9 mouse cellular contexts compared by ENCODE assay signal in genomic region chr13:48971033-48971432, GRCm38 (mm10). TPM values are rescaled to one million over a fixed set of nuclear protein-coding genes. Genes with fewer than 3 reads are reported as not detected.
DNase-seq lines count a peak whose midpoint lies in the region; ATAC-seq and TF ChIP-seq lines count a peak whose summit lies in the region.
"Had no signal": no experiment of that assay in that cellular context is flagged by ENCODE, and none has a peak within 500 bp of the region (broad histone marks: within the 10 kb centered on the region; RNA-seq: fewer than 3 reads in every experiment).

No protein-coding gene starts in this region.

- no peak overlapping the region for H3K4me3 ChIP-seq in ES-Bruce4 (ENCODE audit: low read depth, low read length)
- H3K4me3 ChIP-seq in liver, embryonic 15.5 days (replicated peaks): no peak overlapping the region
- H3K4me3 ChIP-seq in forebrain, embryonic 13.5 days: no peak overlapping the region
- H3K4me3 ChIP-seq in hindbrain, embryonic 16.5 days (ENCODE audit: low read length): no peak overlapping the region
- H3K4me3 ChIP-seq: lung, embryonic 15.5 days had no signal

- H3K9me3 ChIP-seq in ES-Bruce4 (replicated peaks; ENCODE audit: control insufficient read depth, insufficient read depth, low read length, poor library complexity, severe bottlenecking): no peaks in the 10 kb centered on the region
- H3K9me3 ChIP-seq in liver, embryonic 15.5 days (replicated peaks): no peaks in the 10 kb centered on the region
- H3K9me3 ChIP-seq in forebrain, embryonic 13.5 days (replicated peaks): no peaks in the 10 kb centered on the region
- no peaks in the 10 kb centered on the region for H3K9me3 ChIP-seq in hindbrain, embryonic 16.5 days (ENCODE audit: control insufficient read depth, low read length)
- H3K9me3 ChIP-seq: lung, embryonic 15.5 days had no signal

- peak; percentile 54 for DNase-seq in 416B (ENCODE audit: low read depth)
- peak; percentile 90 for DNase-seq in kidney, adult 11 months
- no peak for DNase-seq in urinary bladder, postnatal 4 days (ENCODE audit: low spot score in 2 of 2)
- no peak for DNase-seq in heart, postnatal 25 days (ENCODE audit: low spot score)

- WGBS in liver, embryonic 15.5 days (ENCODE audit: insufficient replicate concordance): 39% methylated on average over 5 of the region's 5 CpGs
- WGBS in forebrain, embryonic 13.5 days: 69% methylated on average over 5 of the region's 5 CpGs
- WGBS in hindbrain, embryonic 16.5 days: 68% methylated on average over 5 of the region's 5 CpGs

- H3K36me3 ChIP-seq in ES-Bruce4 (ENCODE audit: control insufficient read depth, insufficient read depth, low read length, poor library complexity, severe bottlenecking): no peaks in the 10 kb centered on the region
- no peaks in the 10 kb centered on the region for H3K36me3 ChIP-seq in liver, embryonic 15.5 days (replicated peaks)
- H3K36me3 ChIP-seq in forebrain, embryonic 13.5 days (ENCODE audit: poor library complexity, severe bottlenecking): no peaks in the 10 kb centered on the region
- no peaks in the 10 kb centered on the region for H3K36me3 ChIP-seq in hindbrain, embryonic 16.5 days (ENCODE audit: control insufficient read depth, insufficient read depth, low read length)
- H3K36me3 ChIP-seq: lung, embryonic 15.5 days had no signal

- TF ChIP-seq CTCF in ES-Bruce4 (IDR thresholded peaks at IDR 0.05; ENCODE audit: low read depth, low read length): no peak

- 0 out of 2 replicates have a peak overlapping the region, but pooled peaks have one; percentile 36 for H3K4me2 ChIP-seq in liver, embryonic 15.5 days
- no peak overlapping the region for H3K4me2 ChIP-seq in forebrain, embryonic 13.5 days
- H3K4me2 ChIP-seq in hindbrain, embryonic 16.5 days (ENCODE audit: low read length): no peak overlapping the region
- H3K4me2 ChIP-seq: lung, embryonic 15.5 days had no signal

- ATAC-seq in liver, embryonic 15.5 days (ENCODE audit: insufficient read depth): no peak
- no peak for ATAC-seq in forebrain, embryonic 13.5 days
- ATAC-seq in hindbrain, embryonic 16.5 days: no peak

- intact Hi-C loops in heart, postnatal 25 days (cut with DNase I): no loop called here

- TF ChIP-seq EP300 in ES-Bruce4 (IDR thresholded peaks at IDR 0.05; ENCODE audit: insufficient read depth, low read depth, low read length): no peak

- H3K27me3 ChIP-seq in ES-Bruce4 (ENCODE audit: control insufficient read depth, insufficient read depth, low read length, poor library complexity, severe bottlenecking): no peaks in the 10 kb centered on the region
- no peaks in the 10 kb centered on the region for H3K27me3 ChIP-seq in liver, embryonic 15.5 days
- H3K27me3 ChIP-seq in forebrain, embryonic 13.5 days: no peaks in the 10 kb centered on the region
- H3K27me3 ChIP-seq in hindbrain, embryonic 16.5 days (replicated peaks; ENCODE audit: control insufficient read depth, insufficient read depth, low read length): no peaks in the 10 kb centered on the region
- H3K27me3 ChIP-seq: lung, embryonic 15.5 days had no signal

- H3K4me1 ChIP-seq in ES-Bruce4 (ENCODE audit: control insufficient read depth, insufficient read depth, low read length): no peaks in the 10 kb centered on the region
- H3K4me1 ChIP-seq in liver, embryonic 15.5 days (replicated peaks): peaks cover 39% of the 10 kb centered on the region
- H3K4me1 ChIP-seq in forebrain, embryonic 13.5 days: peaks cover 29% of the 10 kb centered on the region
- H3K4me1 ChIP-seq in hindbrain, embryonic 16.5 days (ENCODE audit: control insufficient read depth, insufficient read depth, low read depth, low read length): peaks cover 7% of the 10 kb centered on the region

- TF ChIP-seq POLR2A in ES-Bruce4 (IDR thresholded peaks at IDR 0.05; ENCODE audit: insufficient read depth, low read length): no peak

- H3K9ac ChIP-seq in ES-Bruce4 (ENCODE audit: low read depth, poor library complexity, severe bottlenecking): peak overlapping the region; percentile 19; the same call in 1 of the 2 replicates
- H3K9ac ChIP-seq in liver, embryonic 15.5 days: no peak overlapping the region
- H3K9ac ChIP-seq in forebrain, embryonic 13.5 days: no peak overlapping the region
- no peak overlapping the region for H3K9ac ChIP-seq in hindbrain, embryonic 16.5 days (ENCODE audit: low read depth, low read length)
- H3K9ac ChIP-seq: lung, embryonic 15.5 days had no signal

- peak overlapping the region; percentile 51 for H3K27ac ChIP-seq in ES-Bruce4 (ENCODE audit: insufficient read depth, low read length)
- H3K27ac ChIP-seq in liver, embryonic 15.5 days (replicated peaks): peak overlapping the region; percentile 58
- no peak overlapping the region for H3K27ac ChIP-seq in forebrain, embryonic 13.5 days
- no peak overlapping the region for H3K27ac ChIP-seq in hindbrain, embryonic 16.5 days (ENCODE audit: low read depth, low read length)
- H3K27ac ChIP-seq: lung, embryonic 15.5 days had no signal

RNA-seq across cellular contexts. Expression of gene Fam120a, which starts 3.2 kb away (rescaled TPM):
- 92.0 and 96.4 TPM in 2 replicates for polyA plus RNA-seq in ES-Bruce4 (2011; ENCODE audit: insufficient read depth, insufficient read length, low read depth, missing spikeins)
- polyA plus RNA-seq in liver, embryonic 15.5 days (2015; fragmentation: Nextera tagmentation; extraction: Ambion mirVana): 13.3 and 13.9 TPM in 2 replicates
- 16.0 and 16.3 TPM in 2 replicates for polyA plus RNA-seq in forebrain, embryonic 13.5 days (2015; fragmentation: Nextera tagmentation; extraction: Ambion mirVana)
- 9.8 and 10.9 TPM in 2 replicates for polyA plus RNA-seq in hindbrain, embryonic 16.5 days (2015; fragmentation: Nextera tagmentation; extraction: Ambion mirVana)
- total RNA-seq in heart, postnatal 25 days (2021): 100 to 1,000 TPM; 110 to 116 TPM

Comparison
In these comparisons a context has a peak if more than half of its experiments do, and no peak if none do; other contexts are left out.
1. DNase-seq: peak in 416B (single experiment) and kidney, adult 11 months (single experiment); none in urinary bladder, postnatal 4 days (0 of 2) and heart, postnatal 25 days (single experiment).
2. H3K27ac ChIP-seq: peak in ES-Bruce4 (single experiment) and liver, embryonic 15.5 days (single experiment); none in forebrain, embryonic 13.5 days (single experiment) and hindbrain, embryonic 16.5 days (single experiment).